25 mouse cellular contexts compared by ENCODE assay signal in the genomic region with DNA sequence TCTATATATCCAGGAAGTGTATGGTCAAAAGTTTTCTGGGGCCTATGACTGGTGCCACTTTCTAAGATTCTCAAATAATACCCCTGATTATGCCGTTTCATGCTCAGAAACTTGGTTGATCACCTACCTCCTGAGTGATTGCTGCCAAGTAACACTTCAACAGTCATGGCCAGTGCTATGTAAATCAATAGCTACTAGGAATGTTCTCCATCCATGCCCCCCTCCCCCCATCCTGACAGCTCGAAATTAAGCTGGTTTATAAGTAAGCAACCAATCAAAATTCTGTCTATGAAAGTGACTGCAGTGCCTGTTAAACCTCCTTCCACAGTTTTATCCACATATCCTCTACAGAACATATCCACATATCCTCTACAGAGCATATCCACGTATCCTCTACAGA. TPM values are rescaled to one million over a fixed set of nuclear protein-coding genes. Genes with fewer than 3 reads are reported as not detected.
"Had no signal": no experiment of that assay in that cellular context is flagged by ENCODE, and none has a peak within 500 bp of the region (broad histone marks: within the 10 kb centered on the region; RNA-seq: fewer than 3 reads in every experiment).

No protein-coding gene starts in this region.

- H3K36me3 ChIP-seq: heart, embryonic 10.5 days; heart, embryonic 12.5 days; hindbrain, embryonic 10.5 days; hindbrain, embryonic 12.5 days; intestine, embryonic 15.5 days; limb, embryonic 13.5 days; limb, embryonic 15.5 days; liver, embryonic 12.5 days had no signal

- DNase-seq: forebrain, postnatal 0 days; gastrocnemius, adult 2 months; gastrocnemius, postnatal 10 days; gastrocnemius, postnatal 25 days; heart, adult 18-20 months; heart, postnatal 10 days; heart, postnatal 4 days; layer of hippocampus, adult 9-11 months; layer of hippocampus, postnatal 36 days; left cerebral cortex, postnatal 4 days had no signal

- H3K4me1 ChIP-seq: hindbrain, embryonic 10.5 days; hindbrain, embryonic 12.5 days; intestine, embryonic 15.5 days; liver, embryonic 12.5 days had no signal

- H3K4me3 ChIP-seq: gastrocnemius, adult 2 months; heart, embryonic 10.5 days; heart, embryonic 12.5 days; hindbrain, embryonic 10.5 days; hindbrain, embryonic 12.5 days; intestine, embryonic 15.5 days; limb, embryonic 13.5 days; limb, embryonic 15.5 days; liver, embryonic 12.5 days had no signal

- H3K27ac ChIP-seq: gastrocnemius, adult 2 months; heart, embryonic 10.5 days; hindbrain, embryonic 10.5 days; hindbrain, embryonic 12.5 days; hindbrain, embryonic 14.5 days; intestine, embryonic 15.5 days; limb, embryonic 13.5 days; limb, embryonic 15.5 days; liver, embryonic 12.5 days; liver, embryonic 14.5 days had no signal

- H3K4me2 ChIP-seq: heart, embryonic 12.5 days; hindbrain, embryonic 12.5 days; hindbrain, embryonic 14.5 days; intestine, embryonic 15.5 days; limb, embryonic 13.5 days; limb, embryonic 15.5 days; liver, embryonic 12.5 days had no signal

- H3K27me3 ChIP-seq: heart, embryonic 12.5 days; hindbrain, embryonic 12.5 days; intestine, embryonic 15.5 days; limb, embryonic 13.5 days; limb, embryonic 15.5 days; liver, embryonic 12.5 days had no signal

- H3K9me3 ChIP-seq: heart, embryonic 10.5 days; heart, embryonic 12.5 days; hindbrain, embryonic 10.5 days; hindbrain, embryonic 12.5 days; intestine, embryonic 15.5 days; limb, embryonic 13.5 days; limb, embryonic 15.5 days; liver, embryonic 12.5 days had no signal

- H3K9ac ChIP-seq: forebrain, postnatal 0 days; heart, embryonic 12.5 days; hindbrain, embryonic 12.5 days; hindbrain, embryonic 14.5 days; intestine, embryonic 15.5 days; limb, embryonic 13.5 days; limb, embryonic 15.5 days; liver, embryonic 12.5 days; liver, embryonic 14.5 days had no signal

- ATAC-seq: forebrain, postnatal 0 days; hindbrain, embryonic 16.5 days; inflammation-experienced regulatory T-cells, adult 6 months; intestine, embryonic 15.5 days; intestine, postnatal 0 days; liver, embryonic 12.5 days had no signal

RNA-seq across cellular contexts. Expression of gene Tnfsf11, which starts 25.5 kb away (rescaled TPM):
- polyA plus RNA-seq: hindbrain, embryonic 16.5 days; limb, embryonic 11.5 days; liver, adult 2 months had no signal
